Mouse (Mus musculus): ENCODE data around the gene 1700029H14Rik.

GRCm38 (mm10) chr8:13540122-13540521, 22.1 kb downstream of the 1700029H14Rik start:
- TF ChIP-seq CTCF (IDR thresholded peaks at IDR 0.05; ENCODE audit: extremely low read depth, insufficient read depth, insufficient read length, insufficient replicate concordance) = no peak
- no peak for TF ChIP-seq POLR2A (IDR thresholded peaks at IDR 0.05; ENCODE audit: low read depth, low read length)
